Mouse (Mus musculus): ENCODE results near the gene Arrb1.

Arrb1 gene

DNA sequence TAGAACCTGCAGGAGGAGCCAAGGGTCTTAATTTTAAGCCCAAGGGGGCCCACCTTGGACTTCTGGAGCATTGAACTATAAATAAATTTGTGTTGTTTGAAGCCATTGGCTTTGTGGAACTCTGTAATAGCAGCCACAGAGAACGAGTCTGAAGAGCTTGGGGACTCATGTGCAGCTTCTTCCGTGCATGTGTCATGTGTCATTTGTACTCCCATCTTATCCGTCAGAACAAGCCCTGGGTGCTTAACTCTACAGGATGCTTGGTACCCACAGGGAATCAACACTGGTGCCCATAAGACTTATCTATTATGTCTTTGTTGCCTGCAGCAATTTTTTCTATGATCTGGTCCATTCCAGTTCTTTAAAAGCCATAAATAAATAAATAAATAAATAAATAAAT is 43.0 kb downstream of the Arrb1 start:
- in situ Hi-C loops (cut with MboI, MseI) = loop anchor here (10.0 kb wide), 1 partner anchor 1843 kb away; the partner anchor contains the start of gene Aqp11

DNA sequence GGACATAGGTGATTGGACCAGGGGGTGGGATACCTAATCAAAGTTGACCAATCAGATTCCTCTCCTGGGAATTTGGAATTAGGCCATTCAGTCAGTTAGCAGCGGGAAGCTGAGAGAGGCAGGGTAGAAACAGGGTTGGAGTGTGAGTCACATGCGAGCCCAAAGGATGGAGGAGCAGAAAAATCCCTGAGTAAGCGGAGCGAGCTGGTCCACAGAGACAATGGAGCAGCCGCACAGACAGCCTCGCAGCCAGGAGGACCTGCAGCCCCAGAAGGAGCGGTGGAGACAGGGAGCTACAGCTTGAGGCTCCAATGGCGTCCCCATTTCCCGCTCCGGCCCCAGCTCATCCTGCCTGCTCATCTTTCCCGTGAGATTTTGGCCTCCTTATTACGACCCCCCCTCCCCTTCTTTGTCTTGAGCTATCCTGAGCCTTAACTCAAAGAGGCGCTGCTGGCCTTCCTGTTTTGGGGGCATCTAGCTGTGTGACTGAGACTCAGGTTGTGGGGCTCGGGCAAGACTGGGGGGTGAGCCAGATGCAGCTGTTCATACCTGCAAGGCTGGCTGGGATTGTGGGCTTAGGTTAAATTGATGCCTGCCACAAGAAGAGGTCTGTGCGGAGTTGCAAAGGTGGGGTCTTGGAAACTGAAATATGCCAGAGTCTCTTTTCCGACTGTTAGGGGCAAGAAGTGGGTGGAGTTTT is 44.4 kb downstream of the Arrb1 start:
- in situ Hi-C loops (cut with MboI, MseI) = loop anchor here (10.0 kb wide), 1 partner anchor 1845 kb away; the partner anchor contains the start of gene Aqp11

DNA sequence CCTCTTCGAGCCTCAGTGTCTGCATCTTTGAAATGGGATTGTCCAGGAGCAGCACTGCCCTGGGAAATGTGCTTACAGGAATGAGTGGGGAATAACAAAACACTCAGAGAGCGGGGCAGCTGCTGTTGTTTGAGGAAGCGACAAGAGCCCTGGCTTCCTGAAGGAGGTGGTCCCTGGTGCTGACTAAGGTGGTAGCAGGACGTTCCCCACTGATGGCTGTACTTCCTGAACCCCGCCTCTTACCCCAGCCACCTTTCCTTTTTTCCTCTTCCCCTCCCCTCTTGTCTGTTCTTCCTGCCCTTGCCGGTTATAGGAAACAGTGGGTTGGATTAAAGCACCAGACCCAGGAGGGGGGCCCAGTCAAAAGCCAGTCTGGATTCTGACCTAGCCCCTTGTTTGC is 45.0 kb downstream of the Arrb1 start:
- in situ Hi-C loops (cut with MboI, MseI) = no loop called here

DNA sequence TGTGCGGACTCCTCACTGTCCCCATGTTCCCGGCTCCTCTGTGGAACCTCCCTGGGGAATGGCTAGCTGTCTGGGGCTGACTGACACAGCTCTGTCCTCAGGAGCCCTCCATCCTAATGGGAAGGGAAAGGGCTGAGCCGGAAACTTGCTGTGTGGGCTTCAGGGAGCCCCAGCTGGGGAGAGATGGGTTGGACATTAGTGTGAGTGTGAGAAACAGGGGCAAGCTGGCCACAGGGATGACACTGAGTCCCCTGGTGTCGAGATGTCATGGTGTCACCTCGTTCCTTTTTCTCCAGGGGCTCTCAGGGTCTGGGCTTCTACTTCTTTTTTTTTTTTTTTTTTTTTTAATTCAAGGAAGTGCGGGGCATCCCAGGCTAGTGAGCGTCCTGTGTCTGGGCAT is 47.0 kb downstream of the Arrb1 start:
- in situ Hi-C loops (cut with MboI, MseI) = no loop called here

DNA sequence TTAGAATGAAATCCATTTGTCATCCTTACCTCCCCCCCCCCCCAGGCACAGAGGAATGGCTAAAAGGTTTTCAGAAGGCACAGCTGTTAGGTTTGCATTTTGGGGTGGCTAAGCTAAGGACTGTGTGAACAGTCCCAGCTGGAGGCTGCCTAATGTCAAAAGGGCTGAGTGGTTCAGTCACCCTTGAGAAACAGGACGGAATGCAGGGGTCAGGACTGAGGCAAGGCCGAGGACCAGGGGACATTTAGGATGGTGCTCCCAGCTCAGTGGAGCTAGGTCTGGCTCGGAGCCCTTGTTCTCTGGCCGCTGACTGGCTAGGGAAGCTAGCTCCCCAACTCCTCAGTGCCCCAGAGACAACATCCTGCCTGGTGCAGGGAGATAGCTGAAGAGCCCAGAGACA is 47.6 kb downstream of the Arrb1 start:
- in situ Hi-C loops (cut with MboI, MseI) = no loop called here

DNA sequence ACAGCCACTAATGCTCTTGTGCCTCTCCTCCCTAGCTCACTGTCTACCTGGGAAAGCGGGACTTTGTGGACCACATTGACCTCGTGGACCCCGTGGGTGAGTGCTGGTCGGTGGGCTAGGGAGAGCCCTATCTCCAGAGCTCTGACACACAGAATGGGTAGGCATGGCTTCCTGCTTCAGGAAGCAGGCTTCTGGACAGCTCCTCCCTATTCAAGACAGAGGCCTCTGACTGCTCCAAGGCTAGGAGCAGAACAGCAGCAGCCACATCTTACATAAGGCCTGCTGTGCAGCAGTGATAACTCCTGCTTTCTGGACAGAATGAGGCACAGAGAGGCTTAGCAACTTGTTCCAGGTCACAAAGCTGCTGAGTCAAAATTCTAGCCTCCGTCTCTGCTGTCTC is 48.4 kb downstream of the Arrb1 start:
- in situ Hi-C loops (cut with MboI, MseI) = no loop called here

DNA sequence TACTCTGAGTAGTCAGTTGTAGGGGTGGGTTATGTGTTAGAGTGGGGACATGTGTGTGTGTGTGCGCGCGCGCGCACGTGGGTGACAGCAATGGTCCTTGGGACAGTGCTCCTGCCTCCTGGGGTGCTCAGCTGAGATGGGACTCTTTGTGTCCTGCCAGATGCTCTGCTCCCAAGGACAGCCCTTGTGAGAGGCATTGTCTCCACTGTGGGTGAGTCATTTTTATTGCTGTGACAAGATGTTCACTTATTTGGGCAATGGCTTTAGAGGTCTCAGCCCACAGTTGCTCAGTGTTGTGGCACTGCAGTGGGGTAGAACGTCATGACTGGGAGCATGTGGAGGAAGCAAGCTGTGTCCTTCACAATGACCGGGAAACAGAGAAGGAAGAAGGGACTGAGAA is 50.7 kb downstream of the Arrb1 start:
- in situ Hi-C loops (cut with MboI, MseI) = loop anchor here (5.0 kb wide), 1 partner anchor 84 kb away; no protein-coding TSS in a partner anchor

DNA sequence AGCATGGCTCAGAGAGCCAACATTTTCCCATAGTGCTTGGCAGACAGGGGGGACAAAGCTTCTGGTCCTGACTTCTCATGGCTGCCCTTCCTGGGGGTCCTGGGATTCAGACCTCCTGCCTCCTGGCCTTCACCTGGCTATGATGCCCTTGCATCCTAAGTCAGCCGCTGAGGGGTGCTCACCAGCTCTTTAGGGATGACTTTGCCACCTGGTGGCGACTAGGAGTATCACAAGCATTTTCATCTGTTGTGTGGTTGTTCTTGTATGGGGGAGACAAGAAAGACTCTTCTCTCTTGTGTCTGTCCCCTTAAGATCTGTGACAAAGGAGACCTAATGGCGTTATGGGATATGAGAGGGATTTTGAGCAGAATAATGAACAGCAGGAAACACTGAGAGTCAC is 54.8 kb downstream of the Arrb1 start:
- in situ Hi-C loops (cut with MboI, MseI) = no loop called here

DNA sequence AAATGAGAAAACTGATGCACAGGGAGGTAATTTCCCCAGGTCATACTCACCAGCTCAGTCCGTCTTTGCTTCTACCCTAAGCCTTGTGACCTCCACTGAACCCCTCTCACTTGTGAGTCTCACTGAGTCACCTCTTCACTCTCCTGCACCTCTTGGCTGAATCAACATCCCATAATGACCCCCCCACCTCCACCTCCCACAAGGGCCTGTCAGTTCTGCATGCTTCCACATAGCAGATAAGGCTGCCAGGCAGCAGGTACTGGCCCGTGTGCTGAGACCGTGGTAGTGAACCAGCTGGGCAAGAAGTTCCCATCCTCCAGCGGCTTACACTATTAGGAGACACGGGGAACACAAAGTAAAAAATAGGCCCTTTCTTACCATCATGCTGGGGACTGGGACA is 55.4 kb downstream of the Arrb1 start:
- in situ Hi-C loops (cut with MboI, MseI) = no loop called here

DNA sequence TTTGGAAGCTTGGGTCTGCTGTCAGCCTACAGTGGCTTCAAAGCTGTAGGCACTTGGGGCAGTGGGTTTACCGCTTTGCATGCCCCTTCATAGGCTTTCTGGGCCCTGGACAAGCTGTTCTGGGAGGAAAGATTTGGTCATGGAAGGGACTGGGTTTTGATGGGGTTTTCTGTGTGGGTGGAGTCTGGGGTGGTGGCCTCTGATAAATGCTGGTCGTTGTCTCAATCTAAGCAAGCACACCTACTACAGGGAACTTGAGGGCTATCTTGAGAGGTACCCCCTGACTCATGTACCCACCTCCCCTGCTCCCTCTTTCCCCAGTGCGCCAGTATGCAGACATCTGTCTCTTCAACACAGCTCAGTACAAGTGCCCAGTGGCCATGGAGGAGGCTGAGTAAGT is 57.4 kb downstream of the Arrb1 start:
- in situ Hi-C loops (cut with MboI, MseI) = no loop called here

DNA sequence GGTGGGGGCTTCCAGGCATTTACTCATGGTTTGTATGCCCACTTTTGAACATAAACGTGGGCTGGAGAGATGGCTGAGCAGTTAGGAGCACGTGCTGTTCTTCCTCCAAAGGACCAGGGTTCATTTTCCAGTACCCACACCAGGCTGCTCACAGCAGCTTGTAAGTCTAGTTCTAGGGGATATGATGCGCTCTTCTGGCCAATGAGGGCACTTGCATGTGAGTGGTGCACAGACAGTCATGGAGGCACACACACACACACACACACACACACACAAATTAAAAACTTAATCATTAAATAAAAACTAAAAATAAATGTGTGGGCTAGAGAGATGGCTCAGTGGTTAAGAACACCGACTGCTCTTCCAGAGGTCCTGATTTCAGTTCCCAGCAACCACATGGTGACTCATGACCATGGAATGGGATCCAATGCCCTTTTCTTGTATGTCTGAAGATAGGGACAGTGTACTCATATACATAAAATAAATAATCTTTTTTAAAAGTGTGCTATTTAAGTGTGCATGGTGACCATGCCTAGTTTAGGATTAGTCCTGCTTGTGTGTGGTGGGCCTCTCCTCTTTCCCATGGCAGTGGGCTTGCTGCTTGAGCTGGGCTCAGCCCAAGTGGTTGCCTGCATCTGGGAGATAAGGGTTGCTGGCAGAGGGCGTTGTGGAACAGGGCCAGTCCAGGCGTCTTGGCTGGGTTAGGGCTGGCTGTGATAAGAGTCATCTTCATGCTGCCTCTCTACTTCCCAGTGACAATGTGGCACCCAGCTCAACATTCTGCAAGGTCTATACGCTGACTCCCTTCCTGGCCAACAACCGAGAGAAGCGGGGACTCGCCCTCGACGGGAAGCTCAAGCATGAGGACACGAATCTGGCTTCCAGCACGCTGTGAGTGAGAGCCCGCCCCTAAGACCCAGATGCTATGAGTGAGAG is 58.9 kb downstream of the Arrb1 start:
- in situ Hi-C loops (cut with MboI, MseI) = no loop called here

DNA sequence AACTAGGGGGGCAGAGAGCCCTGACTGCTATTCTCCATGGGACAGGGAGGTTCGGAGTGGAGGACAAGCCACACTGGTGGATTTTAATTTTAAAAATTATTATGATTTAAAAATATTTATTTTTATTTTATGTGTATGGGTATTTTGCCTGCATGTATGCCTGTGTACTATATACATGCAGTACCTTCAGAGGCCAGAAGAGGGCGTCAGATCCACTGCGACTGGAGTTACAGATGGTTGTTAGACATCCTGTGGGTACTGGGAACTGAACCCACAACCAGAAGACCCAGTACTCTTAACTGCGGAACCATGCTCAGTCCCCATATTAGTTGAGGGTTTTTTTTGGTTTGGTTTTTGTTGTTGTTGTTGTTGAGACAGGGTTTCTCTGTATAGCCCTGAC is 63.5 kb downstream of the Arrb1 start:
- in situ Hi-C loops (cut with MboI, MseI) = no loop called here

DNA sequence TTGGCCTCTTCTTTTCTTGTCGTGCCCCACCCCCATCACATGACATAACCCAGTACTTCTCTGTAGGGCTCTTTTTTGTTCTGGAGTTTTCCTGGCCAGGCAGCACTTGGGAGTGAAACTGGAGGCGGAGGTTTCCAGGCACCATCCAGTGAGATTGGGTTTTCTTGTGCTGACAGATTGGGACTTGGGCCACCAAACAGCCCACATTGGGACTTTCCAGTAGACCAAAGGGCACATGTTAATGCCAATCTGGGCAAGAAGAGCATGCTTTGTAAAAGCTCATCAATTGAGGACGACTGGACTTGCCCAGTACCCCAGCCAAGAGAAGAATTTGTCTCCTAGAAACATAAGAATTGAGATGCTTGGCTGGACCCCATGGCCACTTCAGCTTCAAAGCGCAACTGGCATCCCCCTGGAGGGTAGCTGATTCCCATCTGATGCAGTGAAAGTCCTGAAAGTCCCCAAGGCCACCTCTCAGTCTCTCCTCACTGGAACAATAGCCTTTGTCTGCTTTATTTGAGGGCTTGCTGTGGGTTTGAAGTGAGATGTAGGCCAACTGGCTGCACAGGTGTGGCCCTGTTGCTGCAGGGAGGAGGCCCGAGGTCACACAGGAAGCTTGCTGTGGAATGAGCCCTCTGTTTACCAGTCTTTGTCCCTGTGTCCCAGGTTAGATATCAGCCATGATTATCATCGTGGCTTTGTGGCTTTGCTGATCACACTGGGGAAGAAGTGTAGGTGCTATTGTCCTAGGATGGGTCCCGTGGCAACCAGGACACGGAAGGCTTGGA is 68.8 kb downstream of the Arrb1 start:
- in situ Hi-C loops (cut with MboI, MseI) = no loop called here

DNA sequence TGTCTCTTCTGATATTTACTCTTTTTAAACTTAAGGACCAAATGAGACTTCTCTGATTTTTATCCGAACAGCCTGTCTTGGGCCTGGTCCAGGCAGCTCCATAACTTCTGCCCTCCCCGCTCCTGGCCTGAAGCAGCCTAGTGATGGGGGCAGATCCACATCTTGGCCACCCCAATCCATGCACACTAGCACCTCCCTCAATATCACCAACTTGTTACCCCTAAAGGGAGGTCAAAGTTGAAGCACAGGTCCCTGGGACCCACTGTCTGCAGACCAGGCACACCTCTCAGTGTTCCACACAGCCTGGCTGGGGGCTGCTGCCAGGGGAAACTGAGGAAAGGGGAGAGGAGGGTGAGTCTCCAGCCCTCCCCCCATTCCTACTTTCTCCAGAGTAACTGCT is 69.8 kb downstream of the Arrb1 start:
- in situ Hi-C loops (cut with MboI, MseI) = no loop called here

DNA sequence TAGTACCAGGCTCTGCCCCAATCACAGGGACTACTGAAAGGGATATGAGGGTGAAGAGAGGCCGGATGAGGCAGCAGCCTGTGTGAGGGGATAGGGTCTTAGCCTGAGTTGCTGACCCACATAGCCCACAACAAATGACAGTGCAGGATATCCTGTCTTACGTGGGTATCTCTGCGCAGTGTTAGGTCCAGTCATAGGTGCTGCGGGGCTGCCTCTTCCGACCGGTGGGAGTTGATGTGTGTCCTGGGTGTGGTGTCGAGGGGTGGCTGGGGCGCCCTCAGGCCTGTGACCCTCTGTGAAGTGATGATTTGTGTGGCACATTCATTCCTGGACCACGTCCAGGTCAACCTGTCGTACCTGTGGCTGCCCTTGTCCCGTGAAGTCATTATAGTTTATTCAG is 71.0 kb downstream of the Arrb1 start:
- in situ Hi-C loops (cut with MboI, MseI) = no loop called here

DNA sequence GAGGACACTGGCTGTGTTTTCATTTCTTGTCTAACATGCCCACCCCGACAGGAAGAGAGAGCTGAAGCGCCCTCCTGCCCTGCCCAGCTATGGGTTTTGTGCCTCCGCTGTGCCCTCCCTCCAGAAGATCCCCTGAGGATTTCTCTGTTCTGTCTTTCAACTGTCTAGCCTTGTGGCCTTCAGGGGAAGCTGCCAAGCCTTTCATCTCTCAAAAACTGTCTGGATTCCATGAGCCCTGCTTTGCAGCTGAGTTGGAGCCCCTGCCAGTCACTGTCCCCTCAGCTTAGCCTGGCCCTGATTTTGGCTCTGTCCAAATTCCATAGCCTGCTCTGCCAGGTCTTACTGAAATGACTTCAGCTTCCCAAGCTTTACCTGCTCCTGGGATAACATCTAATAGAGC is 71.5 kb downstream of the Arrb1 start:
- in situ Hi-C loops (cut with MboI, MseI) = no loop called here

DNA sequence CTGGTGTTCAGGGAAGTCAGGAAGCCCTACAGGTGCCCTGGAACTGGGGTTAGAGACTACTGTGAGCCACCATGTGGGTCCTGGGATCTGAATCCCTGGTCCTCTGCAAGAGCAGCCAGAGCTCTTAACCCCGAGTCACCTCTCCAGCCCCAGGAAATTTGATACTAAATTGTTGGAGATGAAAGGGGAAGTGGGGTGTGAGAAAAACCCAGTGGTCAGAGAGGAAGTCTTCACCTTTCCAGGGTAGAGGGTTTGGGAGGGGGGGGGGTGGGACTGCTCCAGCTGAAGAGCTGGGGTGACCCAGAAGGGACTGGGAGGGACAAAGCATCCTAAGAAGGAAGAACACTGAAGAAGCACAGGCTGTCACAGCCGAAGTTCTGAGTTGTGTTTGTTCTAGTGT is 72.4 kb downstream of the Arrb1 start:
- in situ Hi-C loops (cut with MboI, MseI) = no loop called here

DNA sequence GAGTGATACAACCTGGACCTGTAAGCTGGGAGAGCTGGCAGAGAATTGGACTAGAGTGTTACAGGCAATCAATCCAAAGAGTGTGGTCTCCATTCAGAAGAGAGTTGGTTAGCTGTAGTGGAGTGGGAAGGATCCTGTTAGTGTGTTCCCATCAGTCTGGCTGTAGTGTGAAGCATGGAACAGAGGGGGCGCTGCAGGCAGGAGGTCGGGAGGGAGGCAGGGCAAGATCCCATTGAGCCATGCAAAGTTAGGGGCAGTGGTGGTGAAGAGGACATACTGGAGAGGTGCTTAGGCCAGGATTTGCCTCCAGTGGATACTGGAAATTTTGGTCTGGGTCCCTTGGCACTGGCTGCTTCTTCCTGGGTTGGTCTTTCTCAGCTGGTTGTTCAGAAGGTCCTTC is 83.0 kb downstream of the Arrb1 start:
- in situ Hi-C loops (cut with MboI, MseI) = no loop called here

DNA sequence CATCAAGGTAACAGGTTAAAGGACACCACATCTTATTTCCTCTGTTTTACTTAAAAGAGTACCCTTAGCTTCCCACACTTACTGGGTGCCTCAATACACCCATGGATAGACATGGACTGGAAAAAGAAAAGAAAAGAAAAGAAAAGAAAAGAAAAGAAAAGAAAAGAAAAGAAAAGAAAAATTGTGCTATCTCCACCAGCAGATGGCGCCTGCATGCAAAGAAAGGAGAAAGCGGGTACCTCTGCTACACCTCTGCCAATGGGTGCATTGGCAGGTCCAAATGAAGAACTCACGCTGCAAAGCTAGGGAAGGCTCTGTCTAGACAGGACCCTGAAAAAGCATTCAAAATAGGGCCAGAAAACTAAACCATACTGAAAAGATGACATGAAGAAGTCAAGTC is 83.6 kb downstream of the Arrb1 start:
- in situ Hi-C loops (cut with MboI, MseI) = no loop called here

DNA sequence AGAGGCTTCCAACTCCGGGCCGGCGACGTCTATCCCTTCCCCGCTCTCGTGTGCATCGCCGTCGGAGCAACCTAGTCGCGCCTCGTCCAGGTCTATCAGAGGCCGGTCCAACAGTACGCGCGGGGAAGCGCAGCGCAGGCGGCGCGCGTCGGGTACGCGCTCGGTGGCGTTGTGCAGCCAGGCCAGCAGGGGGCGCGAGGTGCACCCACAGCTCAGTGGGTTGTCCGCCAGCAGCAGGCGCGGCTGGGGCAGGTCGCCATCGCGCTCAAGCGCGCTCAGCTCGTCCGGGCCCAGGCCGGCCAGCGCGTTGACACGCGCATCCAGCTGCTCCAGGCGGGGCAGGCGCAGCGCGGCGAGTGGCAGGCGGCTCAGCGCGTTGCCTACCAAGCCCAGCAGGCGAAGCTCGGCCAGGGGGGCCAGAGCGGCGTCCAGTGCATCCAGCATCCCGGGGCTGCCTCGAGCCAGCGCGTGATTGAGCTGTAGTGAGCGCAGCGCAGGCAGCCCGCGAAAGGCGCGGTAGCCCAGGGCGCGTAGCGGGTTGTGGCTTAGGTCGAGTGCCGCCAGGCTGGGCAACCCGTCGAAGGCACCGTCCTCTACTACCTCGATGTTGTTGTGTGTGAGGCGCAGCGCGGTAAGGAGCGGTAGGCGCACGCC is 90.6 kb downstream of the Arrb1 start:
- in situ Hi-C loops (cut with MboI, MseI) = loop anchor here (10.0 kb wide), 1 partner anchor 169 kb away; no protein-coding TSS in a partner anchor

Measured in T-helper 2 cell (primary cell).